Mouse (Mus musculus) E14TG2a.4 (cell line): Measurements from ENCODE around the gene Gcnt1.

Experiments
- H3K27me3 ChIP-seq: 2 replicates; pipeline ENCODE4 v1.6.1; 2014; ENCODE audit warnings: low read length, control low read depth; ENCODE audit not compliant: insufficient read depth
- H3K36me3 ChIP-seq: 2 replicates; pipeline ENCODE4 v1.6.1; 2014; ENCODE audit warnings: low read length, control low read depth; ENCODE audit not compliant: insufficient read depth
- H3K4me1 ChIP-seq: replicated peaks from 2 replicates; pipeline ENCODE4 v1.6.1; 2014; ENCODE audit warnings: low read depth, low read length, control low read depth
- H3K4me3 ChIP-seq: replicated peaks from 2 replicates; pipeline ENCODE4 v1.5.1; 2014; ENCODE audit warnings: mild to moderate bottlenecking, low read length
- H3K9me3 ChIP-seq: 2 replicates; pipeline ENCODE4 v1.6.1; 2014; ENCODE audit warnings: low read length, control low read depth
- CTCF ChIP-seq: conservative IDR thresholded peaks from 2 replicates; pipeline ENCODE4 v1.5.1; 2014; ENCODE audit warnings: low read length
- NANOG ChIP-seq: IDR thresholded peaks from 2 replicates; pipeline ENCODE4 v1.6.1; 2014; ENCODE audit warnings: borderline replicate concordance, low read length, mixed read lengths
- POU5F1 ChIP-seq: IDR thresholded peaks from 2 replicates; pipeline ENCODE4 v1.6.1; 2014; ENCODE audit warnings: low read length, borderline replicate concordance

The Gcnt1 gene

DNA sequence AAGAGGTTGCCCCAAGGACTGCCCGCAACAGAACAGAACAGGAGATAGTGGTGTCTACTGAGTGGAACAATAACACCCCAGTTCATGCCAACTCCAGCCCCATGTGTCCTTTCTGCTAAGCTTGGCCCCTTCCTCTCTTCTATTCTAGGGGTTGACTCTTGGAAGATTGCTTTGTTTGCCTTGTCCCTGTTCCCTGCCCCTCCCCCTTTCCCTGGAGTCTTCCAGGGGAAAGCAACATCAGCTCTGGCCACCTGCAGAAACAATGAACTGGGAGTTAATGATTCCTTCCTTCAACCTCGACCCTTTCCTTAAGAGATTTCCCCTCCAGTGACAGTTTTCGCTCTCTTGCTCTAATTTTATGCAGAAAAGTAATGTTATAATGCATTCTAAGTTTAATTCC, 15.3 kb downstream of the Gcnt1 start:
- TF ChIP-seq POU5F1 (no peak), CTCF (no peak), NANOG (no peak)
- no peaks in the 10 kb centered on the region for H3K36me3 ChIP-seq
- peaks cover 34% of the 10 kb centered on the region for H3K27me3 ChIP-seq
- peaks cover 46% of the 10 kb centered on the region for H3K4me1 ChIP-seq
- H3K9me3 ChIP-seq, result no peaks in the 10 kb centered on the region
- no peak overlapping the region for H3K4me3 ChIP-seq

DNA sequence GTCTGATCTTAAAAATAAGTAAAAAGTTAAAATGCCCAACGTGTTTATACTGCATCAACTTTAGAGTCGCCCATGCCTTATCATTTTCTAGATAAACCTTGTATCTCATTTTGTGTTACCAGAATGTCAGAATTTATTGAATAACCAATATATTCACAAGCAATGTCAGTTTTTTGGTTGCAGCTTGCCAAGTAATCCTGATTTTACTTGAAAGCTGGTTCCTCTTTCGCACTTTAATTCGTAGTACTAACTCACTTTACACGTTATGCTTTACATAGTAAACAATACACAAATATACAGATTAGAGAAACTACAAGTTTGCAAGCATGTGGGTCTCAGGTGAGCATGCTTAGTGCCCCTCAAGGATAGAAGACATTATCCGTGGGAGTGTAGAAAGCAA, 15.7 kb downstream of the Gcnt1 start:
- peak overlapping the region; percentile 83; the same call in 1 of the 2 replicates for H3K4me3 ChIP-seq
- TF ChIP-seq CTCF (no peak), POU5F1 (no peak), NANOG (no peak)
- peaks cover 34% of the 10 kb centered on the region for H3K27me3 ChIP-seq
- H3K9me3 ChIP-seq, result no peaks in the 10 kb centered on the region
- H3K4me1 ChIP-seq, result peaks cover 48% of the 10 kb centered on the region
- no peaks in the 10 kb centered on the region for H3K36me3 ChIP-seq

DNA sequence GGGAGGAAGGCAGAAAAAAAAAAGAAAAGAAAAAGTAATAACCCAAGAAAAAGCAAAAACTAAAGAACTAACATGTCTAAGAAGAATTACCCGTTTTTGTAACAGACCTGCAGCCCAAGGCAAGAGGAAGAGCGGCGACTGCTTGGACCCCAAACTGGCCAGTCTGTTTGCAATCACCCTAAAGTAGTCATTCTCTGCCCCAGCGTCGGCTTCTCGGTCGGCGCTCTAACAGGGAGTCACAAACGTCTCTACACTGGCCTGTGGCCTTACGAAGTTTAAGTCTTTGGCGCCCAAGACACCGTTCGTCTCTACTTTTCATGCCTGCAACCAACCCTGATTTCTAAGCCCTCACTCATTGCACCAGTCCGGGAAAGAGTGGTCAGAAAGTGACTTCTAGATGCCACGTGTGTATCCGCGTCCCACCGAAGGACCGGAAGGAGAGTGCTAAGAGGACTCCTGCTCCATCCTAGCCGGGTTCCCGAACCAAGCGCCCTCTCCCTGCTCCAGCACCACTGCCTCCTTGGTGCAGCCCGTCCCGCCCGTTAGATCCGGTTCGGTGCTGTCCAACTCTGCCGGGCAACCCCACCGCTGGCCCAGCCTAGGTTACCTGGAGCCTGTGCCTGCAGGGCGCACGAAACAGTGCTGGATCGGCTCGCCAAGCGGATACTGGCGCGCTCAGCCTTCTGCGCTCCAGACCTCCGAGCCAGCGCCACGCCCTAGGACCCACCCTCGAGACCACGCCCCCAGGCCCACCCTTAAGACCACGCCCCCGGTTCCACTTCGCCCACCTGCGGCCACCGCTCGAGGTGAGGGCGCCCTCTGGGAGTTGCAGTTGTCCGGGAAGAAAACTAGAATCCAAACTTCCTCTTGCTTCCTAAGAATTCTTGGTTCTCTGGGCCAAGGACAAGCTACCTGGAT, 16.4 kb downstream of the Gcnt1 start:
- H3K36me3 ChIP-seq, result no peaks in the 10 kb centered on the region
- H3K4me3 ChIP-seq, result peak overlapping the region; percentile 83
- H3K9me3 ChIP-seq, result no peaks in the 10 kb centered on the region
- peaks cover 53% of the 10 kb centered on the region for H3K4me1 ChIP-seq
- no peak for TF ChIP-seq POU5F1
- TF ChIP-seq CTCF, result no peak
- TF ChIP-seq NANOG, result no peak
- peaks cover 34% of the 10 kb centered on the region for H3K27me3 ChIP-seq

GRCm38 (mm10) chr19:17355361-17355760, 17.3 kb downstream of the Gcnt1 start:
- Histone ChIP-seq H3K4me3 (no peak overlapping the region; the same call in 1 of the 2 replicates), H3K36me3 (no peaks in the 10 kb centered on the region), H3K9me3 (no peaks in the 10 kb centered on the region), H3K4me1 (peaks cover 59% of the 10 kb centered on the region), H3K27me3 (peaks cover 33% of the 10 kb centered on the region)
- no peak for TF ChIP-seq CTCF
- no peak for TF ChIP-seq NANOG
- no peak for TF ChIP-seq POU5F1

DNA sequence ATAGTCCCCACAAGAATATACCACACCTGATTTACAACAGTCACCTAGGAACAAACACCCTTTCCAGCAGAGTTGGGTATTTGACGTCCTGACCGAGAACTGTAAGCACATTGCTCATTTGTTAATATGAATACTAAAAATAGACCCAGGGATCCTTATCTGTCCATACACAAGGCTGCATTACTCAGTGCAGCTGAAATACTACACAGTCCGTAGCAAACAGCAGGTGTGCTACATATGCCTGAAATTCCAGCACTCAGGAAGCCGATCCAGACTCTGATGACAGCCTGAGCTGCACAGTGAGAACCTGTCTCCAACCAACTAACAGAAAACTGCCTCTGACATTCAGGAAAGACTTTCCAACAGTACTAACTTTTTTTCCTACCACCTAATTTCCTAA, 17.8 kb downstream of the Gcnt1 start:
- TF ChIP-seq CTCF, result no peak
- TF ChIP-seq NANOG, result no peak
- no peak for TF ChIP-seq POU5F1
- peaks cover 60% of the 10 kb centered on the region for H3K4me1 ChIP-seq
- H3K4me3 ChIP-seq, result no peak overlapping the region
- H3K27me3 ChIP-seq, result peaks cover 28% of the 10 kb centered on the region
- H3K9me3 ChIP-seq, result no peaks in the 10 kb centered on the region
- no peaks in the 10 kb centered on the region for H3K36me3 ChIP-seq

- Histone ChIP-seq H3K27me3 (peaks cover 28% of the 10 kb centered on the region), H3K4me1 (peaks cover 57% of the 10 kb centered on the region), H3K4me3 (no peak overlapping the region), H3K9me3 (no peaks in the 10 kb centered on the region), H3K36me3 (no peaks in the 10 kb centered on the region)
- TF ChIP-seq NANOG (no peak), POU5F1 (no peak), CTCF (no peak)
Observed at GRCm38 (mm10) chr19:17354362-17354761, 18.3 kb downstream of the Gcnt1 start.

- no peak for TF ChIP-seq CTCF
- no peak for TF ChIP-seq POU5F1
- no peak for TF ChIP-seq NANOG
- Histone ChIP-seq H3K4me3 (no peak overlapping the region), H3K9me3 (no peaks in the 10 kb centered on the region), H3K4me1 (peaks cover 53% of the 10 kb centered on the region), H3K36me3 (no peaks in the 10 kb centered on the region), H3K27me3 (peaks cover 28% of the 10 kb centered on the region)
Observed at GRCm38 (mm10) chr19:17353727-17354126, 18.9 kb downstream of the Gcnt1 start.

DNA sequence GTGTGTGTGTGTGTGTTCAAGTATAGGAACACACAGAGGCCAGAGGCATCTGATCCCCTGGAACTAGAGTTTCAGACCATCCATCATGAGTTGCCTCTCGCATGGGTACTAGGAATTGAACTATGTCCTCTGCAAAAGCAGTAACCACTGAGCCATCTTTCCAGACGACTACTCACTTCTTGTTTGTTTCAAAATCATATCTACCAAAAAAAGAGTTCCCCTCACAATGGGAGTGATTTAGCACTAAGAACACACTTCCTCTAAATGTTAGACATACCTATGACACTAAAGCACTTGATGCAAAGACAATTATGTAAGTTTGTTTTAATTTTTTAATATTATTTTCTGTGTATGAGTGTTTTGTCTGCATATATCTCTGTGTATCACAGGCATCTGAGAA, 24.8 kb downstream of the Gcnt1 start:
- no peak overlapping the region for H3K4me3 ChIP-seq

More for the DNA sequence above, 24.8 kb downstream of the Gcnt1 start:
- Histone ChIP-seq H3K27me3 (peaks cover 2% of the 10 kb centered on the region; the same call in 1 of the 2 replicates), H3K9me3 (no peaks in the 10 kb centered on the region), H3K4me1 (peaks cover 39% of the 10 kb centered on the region), H3K36me3 (no peaks in the 10 kb centered on the region)
- TF ChIP-seq POU5F1, result no peak
- TF ChIP-seq NANOG, result no peak
- no peak for TF ChIP-seq CTCF
